Mouse (Mus musculus): ENCODE data around the gene Hpse.

Gene Hpse

GRCm38 (mm10) chr5:100685631-100686030, 33.9 kb downstream of the Hpse start:
- no peak for DNase-seq (ENCODE audit: low spot score)

GRCm38 (mm10) chr5:100680542-100680933, 39.0 kb downstream of the Hpse start:
- DNase-seq (ENCODE audit: low spot score) = no peak

- no peak for DNase-seq (ENCODE audit: low spot score)
Observed at GRCm38 (mm10) chr5:100679911-100680541, 39.5 kb downstream of the Hpse start.

- DNase-seq (ENCODE audit: low spot score) = peak; percentile 79
Observed at GRCm38 (mm10) chr5:100674711-100675376, 44.7 kb downstream of the Hpse start, which contains the start of gene Coq2. Gene Coq2, minus strand, starts transcription at chr5:100675140.

- DNase-seq (ENCODE audit: low spot score) = peak; percentile 82
Observed at GRCm38 (mm10) chr5:100673745-100674486, 45.6 kb downstream of the Hpse start.

GRCm38 (mm10) chr5:100672403-100672802, 47.1 kb downstream of the Hpse start:
- no peak for DNase-seq (ENCODE audit: low spot score)

- no peak for DNase-seq (ENCODE audit: low spot score)
Observed at GRCm38 (mm10) chr5:100671897-100672296, 47.6 kb downstream of the Hpse start.

GRCm38 (mm10) chr5:100671398-100671797, 48.1 kb downstream of the Hpse start:
- DNase-seq (ENCODE audit: low spot score) = peak; percentile 51

GRCm38 (mm10) chr5:100666965-100667364, 52.6 kb downstream of the Hpse start:
- DNase-seq (ENCODE audit: low spot score) = no peak

GRCm38 (mm10) chr5:100663854-100664253, 55.7 kb downstream of the Hpse start:
- DNase-seq (ENCODE audit: low spot score) = peak; percentile 79

- no peak for DNase-seq (ENCODE audit: low spot score)
Observed at GRCm38 (mm10) chr5:100663011-100663410, 56.5 kb downstream of the Hpse start.

- no peak for DNase-seq (ENCODE audit: low spot score)
Observed at GRCm38 (mm10) chr5:100658460-100658859, 61.1 kb downstream of the Hpse start.

- DNase-seq (ENCODE audit: low spot score) = no peak
Observed at GRCm38 (mm10) chr5:100656352-100656751, 63.2 kb downstream of the Hpse start.

- no peak for DNase-seq (ENCODE audit: low spot score)
Observed at GRCm38 (mm10) chr5:100652327-100652726, 67.2 kb downstream of the Hpse start.

GRCm38 (mm10) chr5:100651486-100651885, 68.0 kb downstream of the Hpse start:
- DNase-seq (ENCODE audit: low spot score) = no peak

- no peak for DNase-seq (ENCODE audit: low spot score)
Observed at GRCm38 (mm10) chr5:100650969-100651368, 68.5 kb downstream of the Hpse start.

- no peak for DNase-seq (ENCODE audit: low spot score)
Observed at GRCm38 (mm10) chr5:100648546-100648945, 71.0 kb downstream of the Hpse start.

GRCm38 (mm10) chr5:100648046-100648445, 71.5 kb downstream of the Hpse start:
- DNase-seq (ENCODE audit: low spot score) = no peak

- DNase-seq (ENCODE audit: low spot score) = no peak
Observed at GRCm38 (mm10) chr5:100646558-100646957, 73.0 kb downstream of the Hpse start.

- DNase-seq (ENCODE audit: low spot score) = peak; percentile 33
Observed at GRCm38 (mm10) chr5:100643991-100644535, 75.5 kb downstream of the Hpse start.

GRCm38 (mm10) chr5:100643253-100643990, 76.1 kb downstream of the Hpse start:
- peak; percentile 59 for DNase-seq (ENCODE audit: low spot score)

- no peak for DNase-seq (ENCODE audit: low spot score)
Observed at GRCm38 (mm10) chr5:100642316-100642715, 77.2 kb downstream of the Hpse start.
